Mouse (Mus musculus) spleen, adult 2 months (tissue): ENCODE data around the gene Vmn2r16. TPM values are rescaled to one million over a fixed set of nuclear protein-coding genes. Genes with fewer than 3 reads are reported as not detected.

Source experiments
- DNase-seq, 2 experiments: peaks; one replicate each; pipeline versions ENCODE4 v3.0.0 to v3.0.0-alpha.2; 2012 to 2021; ENCODE audit warnings: low spot score in 2 of 2, low read depth in 1 of 2
- H3K27ac ChIP-seq: fragments of 200-500 bp; 2 replicates; pipeline ENCODE4 v1.5.1; 2012; ENCODE audit warnings: low read length, inconsistent platforms; ENCODE audit not compliant: insufficient read depth
- H3K27me3 ChIP-seq: fragments of 200-500 bp; 2 replicates; pipeline ENCODE4 v1.6.1; 2012; ENCODE audit warnings: mild to moderate bottlenecking, moderate library complexity, low read length, inconsistent platforms; ENCODE audit not compliant: control insufficient read depth, insufficient read depth
- H3K36me3 ChIP-seq: fragments of 200-500 bp; 2 replicates; pipeline ENCODE4 v1.6.1; 2012; ENCODE audit warnings: mild to moderate bottlenecking, low read length, inconsistent platforms; ENCODE audit not compliant: control insufficient read depth, insufficient read depth
- H3K4me1 ChIP-seq: fragments of 200-500 bp; 2 replicates; pipeline ENCODE4 v1.6.1; 2011; ENCODE audit warnings: inconsistent platforms; ENCODE audit not compliant: control insufficient read depth, insufficient read depth, insufficient read length
- H3K4me3 ChIP-seq: fragments of 200-500 bp; 2 replicates; pipeline ENCODE4 v1.5.1; 2011; ENCODE audit warnings: mild to moderate bottlenecking, inconsistent platforms; ENCODE audit not compliant: insufficient read depth, insufficient read length; ENCODE audit errors: extremely low read depth
- CTCF ChIP-seq: fragments of 200-500 bp; IDR thresholded peaks from 2 replicates; pipeline ENCODE4 v1.5.1; 2011; ENCODE audit warnings: mild to moderate bottlenecking, inconsistent platforms; ENCODE audit not compliant: insufficient read depth, insufficient read length, insufficient replicate concordance; ENCODE audit errors: extremely low read depth
- POLR2A ChIP-seq: fragments of 200-500 bp; IDR thresholded peaks from 2 replicates; pipeline ENCODE4 v1.6.1; 2011; ENCODE audit warnings: low read depth, low read length, inconsistent platforms
- WGBS: fragments of 180-500 bp; shearing (Covaris S2); methylation state at CpG from one replicate; pipeline ENCODE4 v1.1.7; 2018; 5-methylcytosine and 5-hydroxymethylcytosine counted together
- polyA plus RNA-seq: library from polyadenylated mRNA; depleted of rRNA; stranded (reverse); fragments of >200 nt; gene quantifications from 2 replicates; pipeline ENCODE4 v1.2.3, GENCODE M21; 2012; rRNA removed

The Vmn2r16 gene
- not detected in 2 replicates for polyA plus RNA-seq

- Histone ChIP-seq H3K27me3 (no peaks in the 10 kb centered on the region), H3K4me1 (no peaks in the 10 kb centered on the region), H3K36me3 (no peaks in the 10 kb centered on the region), H3K4me3 (no peak within 1 kb of the TSS), H3K27ac (no peak within 1 kb of the TSS)
- TF ChIP-seq CTCF (no peak), POLR2A (no peak)
- DNase-seq, result no peak
- WGBS, result 45% methylated on average over 2 of the region's 2 CpGs
Measured at GRCm38 (mm10) chr5:109329862-109330261, at the start of gene Vmn2r16. Vmn2r16 (plus strand) TSS chr5:109330162.

DNA sequence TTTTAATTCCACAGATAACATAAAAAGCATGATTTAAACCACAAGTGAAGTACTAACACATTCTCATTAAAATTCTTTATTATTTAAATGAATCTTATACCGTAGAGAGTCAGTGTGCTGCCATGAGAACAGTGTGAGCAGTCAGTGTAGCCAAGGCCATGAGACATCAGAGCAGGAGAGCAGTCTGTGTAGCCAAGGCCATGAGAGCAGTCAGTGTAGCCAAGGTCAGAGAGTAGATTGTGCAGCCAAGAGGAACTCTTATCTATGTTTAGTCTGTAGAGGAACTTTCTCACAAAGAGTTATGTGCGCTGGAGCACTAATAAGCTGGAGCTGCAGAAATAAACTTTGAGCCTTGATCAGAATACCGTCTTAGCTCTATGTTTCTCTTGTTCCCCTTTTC lies 35.3 kb upstream of the Vmn2r16 start:
- H3K36me3 ChIP-seq, result no peaks in the 10 kb centered on the region
- no peak for DNase-seq
- no peak for TF ChIP-seq POLR2A
- no peak for TF ChIP-seq CTCF
- H3K27me3 ChIP-seq, result no peaks in the 10 kb centered on the region
- 77% methylated on average over 3 of the region's 3 CpGs for WGBS
- no peak overlapping the region for H3K27ac ChIP-seq
- no peak overlapping the region for H3K4me3 ChIP-seq
- H3K4me1 ChIP-seq, result no peaks in the 10 kb centered on the region

DNA sequence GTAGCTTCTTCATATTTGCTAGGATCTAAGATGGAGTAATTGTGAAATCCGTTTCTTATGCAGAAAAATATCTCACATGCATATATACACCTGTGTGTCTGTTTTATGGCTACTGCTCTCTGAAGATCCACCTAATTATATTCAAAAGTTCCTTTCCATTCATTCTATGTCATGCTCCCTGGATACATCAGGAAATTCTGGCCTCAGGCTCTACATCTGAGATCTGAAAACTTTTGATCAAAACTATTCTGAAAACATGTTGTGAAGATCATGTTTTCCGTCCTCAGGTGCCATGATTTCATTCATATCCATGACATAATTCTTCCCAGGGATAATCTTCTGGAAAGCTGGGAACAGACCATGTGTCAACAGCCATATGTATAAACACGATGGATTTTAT lies 32.4 kb upstream of the Vmn2r16 start, which contains the start of gene Vmn2r15:
Gene Vmn2r15 (minus strand): TSS at position 101 of the 400 bp plus-strand sequence.
- DNase-seq, result no peak
- H3K27ac ChIP-seq, result no peak within 1 kb of the TSS
- H3K36me3 ChIP-seq, result no peaks in the 10 kb centered on the region
- H3K4me3 ChIP-seq, result no peak within 1 kb of the TSS
- TF ChIP-seq CTCF (no peak), POLR2A (no peak)
- 57% methylated on average over 3 of the region's 3 CpGs for WGBS
- H3K4me1 ChIP-seq, result no peaks in the 10 kb centered on the region
- no peaks in the 10 kb centered on the region for H3K27me3 ChIP-seq

DNA sequence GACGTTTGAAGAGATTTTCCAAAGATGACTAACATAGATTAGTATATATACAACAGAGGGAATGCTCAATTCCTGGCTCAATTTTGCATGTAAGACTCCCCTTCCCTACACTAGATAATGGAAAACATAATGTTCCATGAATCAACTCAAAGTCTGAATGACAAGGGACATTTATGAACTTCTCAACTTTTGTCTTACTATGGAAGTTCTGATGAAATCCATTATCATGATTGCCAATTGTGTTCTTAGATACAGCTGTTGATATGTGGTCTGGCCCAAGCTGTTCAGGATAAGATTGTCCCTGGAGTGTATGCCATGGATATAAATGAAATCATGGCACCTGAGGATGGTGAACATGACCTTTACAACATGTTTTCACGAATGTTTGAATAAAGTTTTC lies 89.4 kb downstream of the Vmn2r16 start, which contains the start of gene Vmn2r17:
Gene Vmn2r17 (plus strand): TSS at position 301 of the 400 bp plus-strand sequence.
- no peak for DNase-seq
- Histone ChIP-seq H3K36me3 (no peaks in the 10 kb centered on the region), H3K27ac (no peak within 1 kb of the TSS), H3K4me1 (no peaks in the 10 kb centered on the region), H3K4me3 (no peak within 1 kb of the TSS), H3K27me3 (no peaks in the 10 kb centered on the region)
- TF ChIP-seq POLR2A (no peak), CTCF (no peak)
- 48% methylated on average over 2 of the region's 2 CpGs for WGBS

Other genes with a start within 250 kb of the Vmn2r16 start
- gene Vmn2r12, start 232.2 kb upstream of the Vmn2r16 start, polyA plus RNA-seq, result not detected in 2 replicates
- not detected in 2 replicates for gene Vmn2r13, start 138.0 kb upstream of the Vmn2r16 start, polyA plus RNA-seq
- gene Vmn2r14, start 105.5 kb upstream of the Vmn2r16 start, polyA plus RNA-seq, result not detected in 2 replicates
- not detected in 2 replicates for gene Vmn2r15, start 32.5 kb upstream of the Vmn2r16 start, polyA plus RNA-seq
- gene Vmn2r17, start 89.5 kb downstream of the Vmn2r16 start, polyA plus RNA-seq, result not detected in 2 replicates
- 88.7 and 96.9 TPM in 2 replicates for gene Crlf2, start 228.8 kb downstream of the Vmn2r16 start, polyA plus RNA-seq